Mouse (Mus musculus) bone marrow, adult 2 months (tissue): ENCODE measurements around the gene Supt4a.

ENCODE experiments used
- CTCF ChIP-seq: fragments of 200-500 bp; IDR thresholded peaks from 2 replicates; pipeline ENCODE4 v1.5.1; 2011; ENCODE audit warnings: low read length, control low read depth; ENCODE audit not compliant: control insufficient read depth, insufficient read depth
- POLR2A ChIP-seq: fragments of 200-500 bp; IDR thresholded peaks from 2 replicates; pipeline ENCODE4 v1.6.1; 2011; ENCODE audit warnings: low read depth, mild to moderate bottlenecking, control low read depth, low read length, borderline replicate concordance; ENCODE audit not compliant: control insufficient read depth

- TF ChIP-seq CTCF (no peak), POLR2A (no peak; the same call in 1 of the 2 replicates)
Observed at GRCm38 (mm10) chr11:87763511-87763987, 26.2 kb downstream of the Supt4a start.
